Mouse (Mus musculus) liver, postnatal 0 days (tissue): ENCODE measurements at regions not wholly inside any gene's neighbourhood (a gene's known extent, or its start where the extent isn't known, plus 50 kb on each side); places are given as distances from the start of the nearest gene placed in this dataset.
A peak's percentile ranks its signal among the peaks of the same experiment; 100 is the strongest.

ENCODE experiments used
- ATAC-seq: fragments of 200-750 bp; cut with Nextera tagmentation; 2 replicates; pipeline ENCODE4 v1.8.0; 2017; ENCODE audit warnings: mild to moderate bottlenecking, moderate library complexity
- DNase-seq: peaks from one replicate; pipeline ENCODE4 v3.0.0-alpha.2; 2016
- H3K27ac ChIP-seq: fragments of 300-500 bp; sonication (generic); 2 replicates; pipeline ENCODE4 v1.5.1; 2014; ENCODE audit warnings: antibody characterized with exemption, moderate library complexity, mild to moderate bottlenecking, low read depth
- H3K27me3 ChIP-seq: fragments of 300-500 bp; sonication (generic); 2 replicates; pipeline ENCODE4 v1.6.1; 2014; ENCODE audit warnings: low read length, control low read depth, mixed read lengths; ENCODE audit not compliant: insufficient read depth
- H3K36me3 ChIP-seq: fragments of 300-500 bp; sonication (generic); replicated peaks from 2 replicates; pipeline ENCODE4 v1.6.1; 2014; ENCODE audit warnings: mild to moderate bottlenecking, control low read depth, low read length, moderate library complexity, mixed read lengths; ENCODE audit not compliant: insufficient read depth
- H3K4me1 ChIP-seq: fragments of 300-500 bp; sonication (generic); 2 replicates; pipeline ENCODE4 v1.6.1; 2014; ENCODE audit warnings: antibody characterized with exemption, mild to moderate bottlenecking, control low read depth; ENCODE audit not compliant: insufficient read depth
- H3K4me2 ChIP-seq: fragments of 300-500 bp; sonication (generic); 2 replicates; pipeline ENCODE4 v1.6.1; 2014; ENCODE audit warnings: low read depth, mild to moderate bottlenecking, low read length, moderate library complexity, mixed read lengths
- H3K4me3 ChIP-seq: fragments of 300-500 bp; sonication (generic); 2 replicates; pipeline ENCODE4 v1.5.1; 2014; ENCODE audit warnings: low read depth, low read length
- H3K9ac ChIP-seq: fragments of 300-500 bp; sonication (generic); replicated peaks from 2 replicates; pipeline ENCODE4 v1.6.1; 2014; ENCODE audit warnings: mild to moderate bottlenecking, moderate library complexity
- H3K9me3 ChIP-seq: fragments of 300-500 bp; sonication (generic); 2 replicates; pipeline ENCODE4 v1.6.1; 2016; ENCODE audit warnings: mild to moderate bottlenecking, control low read depth, low read length, mixed read lengths
- CTCF ChIP-seq: sonication (generic); IDR thresholded peaks from 2 replicates; pipeline ENCODE4 v1.5.1; 2016; ENCODE audit warnings: antibody characterized with exemption, low read depth
- EP300 ChIP-seq: IDR thresholded peaks from 2 replicates; pipeline ENCODE4 v1.6.1; 2016; ENCODE audit warnings: antibody characterized with exemption, low read depth, mild to moderate bottlenecking
- WGBS: fragments of 180-500 bp; shearing (Covaris S2); extraction: QIAGEN DNeasy Blood & Tissue Kit; methylation state at CpG from one replicate; pipeline ENCODE4 v1.1.7; 2014; ENCODE audit not compliant: insufficient replicate concordance; 5-methylcytosine and 5-hydroxymethylcytosine counted together

DNA sequence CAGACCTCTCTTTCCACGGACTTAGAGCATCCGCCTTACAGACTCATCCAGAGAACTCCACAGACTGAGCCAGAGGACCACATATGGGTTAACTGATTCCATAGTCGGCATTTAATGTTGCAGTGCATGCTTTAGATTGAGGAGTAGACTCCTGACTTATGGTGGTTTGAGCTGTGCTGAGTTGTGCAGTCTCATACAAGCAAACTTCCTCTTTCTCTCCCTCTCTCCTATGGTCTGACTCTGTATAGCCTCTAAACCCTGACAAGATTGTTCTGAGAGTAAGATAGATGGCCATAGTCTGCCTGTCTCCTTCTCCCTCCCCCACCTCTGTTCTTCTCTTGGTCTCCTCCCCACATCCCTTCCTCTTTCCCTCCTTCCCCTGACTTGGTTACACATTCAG lies 616.0 kb downstream of the Ryr2 start:
- H3K9ac ChIP-seq, result no peak overlapping the region
- H3K36me3 ChIP-seq, result no peaks in the 10 kb centered on the region
- no peak overlapping the region for H3K27ac ChIP-seq
- H3K4me2 ChIP-seq, result no peak overlapping the region
- no peaks in the 10 kb centered on the region for H3K4me1 ChIP-seq
- 62% methylated on average over 3 of the region's 3 CpGs for WGBS
- TF ChIP-seq EP300, result no peak
- TF ChIP-seq CTCF, result no peak
- ATAC-seq (no peak), DNase-seq (no peak)
- no peaks in the 10 kb centered on the region for H3K9me3 ChIP-seq
- no peak overlapping the region for H3K4me3 ChIP-seq
- H3K27me3 ChIP-seq, result no peaks in the 10 kb centered on the region

DNA sequence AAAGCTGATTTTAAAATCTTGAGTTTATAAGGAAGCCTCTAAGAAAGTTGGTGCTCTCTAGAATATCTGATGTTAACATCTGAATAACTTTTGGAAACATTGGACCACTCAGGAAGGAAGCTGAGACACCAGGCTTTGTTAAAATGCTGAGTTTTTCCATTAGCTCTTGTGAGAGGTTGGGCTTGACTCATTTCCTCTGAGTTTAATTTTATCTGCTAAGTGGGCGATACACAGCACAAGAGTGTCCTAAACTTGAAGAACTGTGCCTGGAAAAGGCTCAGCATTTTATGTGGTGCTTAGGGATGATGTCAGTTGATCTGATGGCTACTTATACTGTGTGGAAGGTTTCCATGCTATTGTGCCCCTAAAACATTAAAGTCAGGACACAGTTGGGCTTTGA lies 623.6 kb downstream of the Ryr2 start:
- ATAC-seq (0 out of 2 replicates have a peak, but pooled peaks have one; percentile 17), DNase-seq (no peak)
- peak; percentile 27; the same call in 1 of the 2 replicates for TF ChIP-seq EP300
- TF ChIP-seq CTCF, result no peak
- no peaks in the 10 kb centered on the region for H3K27me3 ChIP-seq
- H3K4me3 ChIP-seq, result no peak overlapping the region
- no peak overlapping the region for H3K4me2 ChIP-seq
- H3K9ac ChIP-seq, result no peak overlapping the region
- no peak overlapping the region for H3K27ac ChIP-seq
- no peaks in the 10 kb centered on the region for H3K36me3 ChIP-seq
- no peaks in the 10 kb centered on the region for H3K4me1 ChIP-seq
- H3K9me3 ChIP-seq, result no peaks in the 10 kb centered on the region
- 38% methylated on average over 1 of the region's 1 CpGs for WGBS

DNA sequence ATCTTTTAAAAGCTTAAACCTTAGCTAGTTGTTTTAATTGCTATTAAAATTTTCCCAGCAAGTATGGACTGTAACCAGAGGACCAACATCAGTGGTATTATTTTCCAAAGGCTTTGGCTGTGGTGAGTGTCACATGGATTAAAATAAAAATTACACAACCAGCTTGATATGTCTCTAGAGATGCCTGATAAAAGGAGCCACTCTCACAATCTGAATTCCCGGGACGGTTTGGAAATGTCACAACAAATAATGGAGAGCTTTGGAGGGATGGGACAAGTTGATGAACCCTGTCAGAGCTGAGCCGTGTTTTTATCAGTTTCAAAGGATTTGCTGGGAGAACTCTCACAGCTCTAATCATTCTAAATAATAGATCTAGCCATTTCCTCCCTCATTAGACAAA lies 624.0 kb downstream of the Ryr2 start:
- no peaks in the 10 kb centered on the region for H3K36me3 ChIP-seq
- H3K9ac ChIP-seq, result no peak overlapping the region
- H3K4me2 ChIP-seq, result no peak overlapping the region
- H3K4me3 ChIP-seq, result no peak overlapping the region
- no peaks in the 10 kb centered on the region for H3K9me3 ChIP-seq
- ATAC-seq (no peak), DNase-seq (no peak)
- H3K27ac ChIP-seq, result no peak overlapping the region
- 49% methylated on average over 3 of the region's 3 CpGs for WGBS
- no peaks in the 10 kb centered on the region for H3K4me1 ChIP-seq
- TF ChIP-seq EP300 (no peak), CTCF (no peak)
- H3K27me3 ChIP-seq, result no peaks in the 10 kb centered on the region

DNA sequence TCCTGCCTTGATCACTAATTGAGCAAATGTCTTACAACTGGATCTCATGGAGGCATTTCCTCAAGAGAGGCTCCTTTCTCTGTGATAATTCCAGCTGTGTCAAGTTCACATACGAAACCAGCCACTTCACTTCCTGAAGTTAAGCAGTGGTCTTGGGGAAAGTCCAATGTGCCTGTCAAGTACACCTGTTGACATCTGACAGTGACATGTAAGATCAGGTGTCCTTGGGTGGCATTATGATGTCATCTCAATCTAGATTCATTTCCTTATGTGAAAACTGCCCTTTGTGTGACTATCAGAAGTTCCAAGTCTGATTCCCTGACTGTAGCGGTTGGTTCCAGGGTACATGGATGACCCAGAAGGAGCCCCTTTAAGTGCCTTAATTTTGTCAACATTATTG lies 646.5 kb downstream of the Ryr2 start:
- Histone ChIP-seq H3K27ac (no peak overlapping the region), H3K9ac (no peak overlapping the region), H3K4me2 (no peak overlapping the region), H3K36me3 (no peaks in the 10 kb centered on the region), H3K4me3 (no peak overlapping the region), H3K27me3 (no peaks in the 10 kb centered on the region), H3K4me1 (no peaks in the 10 kb centered on the region), H3K9me3 (no peaks in the 10 kb centered on the region)
- TF ChIP-seq CTCF (no peak), EP300 (no peak)
- 77% methylated on average over 2 of the region's 2 CpGs for WGBS
- DNase-seq (no peak), ATAC-seq (no peak)

DNA sequence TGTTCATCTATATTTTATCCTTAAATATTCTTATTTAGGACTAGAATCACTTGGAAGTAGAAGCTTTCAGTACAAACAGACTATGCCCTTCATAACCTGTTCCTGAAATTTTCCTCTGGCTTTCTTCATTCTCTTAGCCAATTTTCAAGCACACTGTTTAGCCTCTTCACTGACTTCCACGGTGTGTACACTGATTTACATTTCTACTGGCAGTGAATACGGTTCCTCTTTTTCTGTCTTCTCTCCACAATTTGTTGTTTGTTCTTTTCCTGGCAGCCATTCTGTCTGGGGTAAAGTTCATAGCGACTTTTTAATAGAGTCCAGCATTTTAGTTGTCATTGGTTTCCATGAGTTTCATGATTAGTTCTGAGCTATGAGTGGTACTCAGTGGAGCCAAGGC lies 651.6 kb downstream of the Ryr2 start:
- Histone ChIP-seq H3K27ac (no peak overlapping the region), H3K4me2 (no peak overlapping the region), H3K4me3 (no peak overlapping the region), H3K4me1 (no peaks in the 10 kb centered on the region), H3K27me3 (no peaks in the 10 kb centered on the region), H3K9ac (no peak overlapping the region), H3K36me3 (no peaks in the 10 kb centered on the region), H3K9me3 (no peaks in the 10 kb centered on the region)
- 60% methylated on average over 3 of the region's 3 CpGs for WGBS
- DNase-seq (no peak), ATAC-seq (no peak)
- TF ChIP-seq CTCF (no peak), EP300 (no peak)

DNA sequence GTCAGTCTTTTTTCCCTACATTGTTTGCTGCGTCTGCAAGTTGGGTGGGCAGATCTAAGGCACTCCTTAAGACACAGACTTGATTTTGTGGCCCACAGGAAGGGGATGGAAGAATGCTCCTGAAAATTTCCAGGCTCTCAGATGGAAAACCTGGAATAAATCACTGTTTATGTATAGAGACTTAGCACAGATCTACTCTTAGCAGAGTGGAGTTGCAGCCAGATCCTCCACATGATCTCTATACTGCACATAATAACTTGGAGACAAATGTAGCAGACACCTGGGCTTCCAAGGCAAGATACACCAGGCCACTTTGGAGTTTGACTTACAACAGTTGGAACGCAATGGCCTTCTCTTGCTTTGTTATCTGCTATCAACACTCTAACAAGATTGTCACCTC lies 654.3 kb downstream of the Ryr2 start:
- no peak overlapping the region for H3K9ac ChIP-seq
- no peak for ATAC-seq
- H3K4me3 ChIP-seq, result no peak overlapping the region
- no peak for DNase-seq
- H3K4me2 ChIP-seq, result no peak overlapping the region
- 69% methylated on average over 2 of the region's 2 CpGs for WGBS
- H3K4me1 ChIP-seq, result no peaks in the 10 kb centered on the region
- H3K27ac ChIP-seq, result no peak overlapping the region
- no peaks in the 10 kb centered on the region for H3K36me3 ChIP-seq
- TF ChIP-seq EP300 (no peak), CTCF (no peak)
- H3K27me3 ChIP-seq, result no peaks in the 10 kb centered on the region
- H3K9me3 ChIP-seq, result no peaks in the 10 kb centered on the region
